Mouse (Mus musculus): ENCODE data around the gene Rpl12. TPM values are rescaled to one million over a fixed set of nuclear protein-coding genes. Genes with fewer than 3 reads are reported as not detected.
A peak's percentile ranks its signal among the peaks of the same experiment; 100 is the strongest.

The Rpl12 gene
- polyA plus RNA-seq, 1 experiment, result 554 TPM

GRCm38 (mm10) chr2:32923551-32924250 is 37.7 kb upstream of the Rpl12 start:
- TF ChIP-seq CTCF (IDR thresholded peaks at IDR 0.05; ENCODE audit: borderline replicate concordance, extremely low read depth, insufficient read depth, insufficient read length) (no peak), POLR2A (IDR thresholded peaks at IDR 0.05; ENCODE audit: borderline replicate concordance, extremely low read depth, insufficient read depth, insufficient read length, poor library complexity, severe bottlenecking) (no peak)
- DNase-seq (ENCODE audit: low read depth), result no peak

- DNase-seq (ENCODE audit: low read depth), result no peak
- no peak for TF ChIP-seq POLR2A (IDR thresholded peaks at IDR 0.05; ENCODE audit: borderline replicate concordance, extremely low read depth, insufficient read depth, insufficient read length, poor library complexity, severe bottlenecking)
- TF ChIP-seq CTCF (IDR thresholded peaks at IDR 0.05; ENCODE audit: borderline replicate concordance, extremely low read depth, insufficient read depth, insufficient read length), result no peak
These were observed 37.0 kb upstream of the Rpl12 start for GRCm38 (mm10) chr2:32924306-32924844.

DNA sequence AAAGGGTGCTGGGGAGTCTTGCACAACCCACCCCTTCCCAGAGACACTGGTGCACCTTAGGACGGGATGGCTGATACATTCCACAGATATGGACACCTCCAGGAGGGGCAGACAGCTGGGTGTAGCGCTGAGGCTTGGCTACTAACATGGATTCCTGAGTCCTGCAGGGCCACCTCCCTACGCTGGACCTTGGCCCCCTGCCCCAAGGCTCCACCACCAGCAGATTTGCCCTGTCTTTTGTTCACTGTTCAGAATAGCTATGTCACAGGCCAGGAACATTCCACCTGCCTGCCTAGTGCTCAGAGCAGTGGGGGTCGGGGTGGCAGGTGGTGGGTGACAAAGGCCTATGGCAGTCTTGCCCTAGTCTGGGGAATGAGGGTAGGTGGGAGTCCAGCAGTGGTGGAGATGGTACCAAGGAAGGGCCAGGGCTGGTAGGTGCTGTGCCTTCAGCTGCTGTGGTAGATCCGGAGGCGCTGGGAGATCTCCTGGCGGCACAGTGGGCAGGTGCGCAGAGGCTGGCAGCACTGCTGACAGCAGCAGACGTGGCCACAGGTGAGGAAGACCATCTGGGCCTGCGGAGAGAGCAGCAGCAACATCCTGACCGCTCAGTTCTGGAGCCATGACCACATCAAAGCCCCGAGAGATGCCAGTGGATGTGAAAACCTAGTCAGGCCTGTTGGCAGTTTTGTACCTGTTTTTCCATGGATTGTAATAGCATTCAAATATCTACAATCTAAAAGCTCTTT is 34.9 kb upstream of the Rpl12 start:
- TF ChIP-seq POLR2A (IDR thresholded peaks at IDR 0.05; ENCODE audit: borderline replicate concordance, extremely low read depth, insufficient read depth, insufficient read length, poor library complexity, severe bottlenecking), result no peak
- DNase-seq (ENCODE audit: low read depth), result no peak

GRCm38 (mm10) chr2:32927624-32928234 is 33.6 kb upstream of the Rpl12 start:
- no peak for DNase-seq (ENCODE audit: low read depth)
- no peak for TF ChIP-seq CTCF (IDR thresholded peaks at IDR 0.05; ENCODE audit: borderline replicate concordance, extremely low read depth, insufficient read depth, insufficient read length)
- no peak for TF ChIP-seq POLR2A (IDR thresholded peaks at IDR 0.05; ENCODE audit: borderline replicate concordance, extremely low read depth, insufficient read depth, insufficient read length, poor library complexity, severe bottlenecking)

- DNase-seq (ENCODE audit: low read depth), result peak; percentile 69
- TF ChIP-seq CTCF (IDR thresholded peaks at IDR 0.05; ENCODE audit: borderline replicate concordance, extremely low read depth, insufficient read depth, insufficient read length) (peak; percentile 82), POLR2A (IDR thresholded peaks at IDR 0.05; ENCODE audit: borderline replicate concordance, extremely low read depth, insufficient read depth, insufficient read length, poor library complexity, severe bottlenecking) (no peak)
These were observed 33.0 kb upstream of the Rpl12 start for GRCm38 (mm10) chr2:32928235-32928946.

- DNase-seq (ENCODE audit: low read depth), result no peak
- TF ChIP-seq CTCF (IDR thresholded peaks at IDR 0.05; ENCODE audit: borderline replicate concordance, extremely low read depth, insufficient read depth, insufficient read length), result no peak
- no peak for TF ChIP-seq POLR2A (IDR thresholded peaks at IDR 0.05; ENCODE audit: borderline replicate concordance, extremely low read depth, insufficient read depth, insufficient read length, poor library complexity, severe bottlenecking)
These were observed 32.2 kb upstream of the Rpl12 start for GRCm38 (mm10) chr2:32928947-32929829.

- no peak for DNase-seq (ENCODE audit: low read depth)
- TF ChIP-seq CTCF (IDR thresholded peaks at IDR 0.05; ENCODE audit: borderline replicate concordance, extremely low read depth, insufficient read depth, insufficient read length), result no peak
- no peak for TF ChIP-seq POLR2A (IDR thresholded peaks at IDR 0.05; ENCODE audit: borderline replicate concordance, extremely low read depth, insufficient read depth, insufficient read length, poor library complexity, severe bottlenecking)
These were observed 29.6 kb upstream of the Rpl12 start for GRCm38 (mm10) chr2:32931730-32932129.

DNA sequence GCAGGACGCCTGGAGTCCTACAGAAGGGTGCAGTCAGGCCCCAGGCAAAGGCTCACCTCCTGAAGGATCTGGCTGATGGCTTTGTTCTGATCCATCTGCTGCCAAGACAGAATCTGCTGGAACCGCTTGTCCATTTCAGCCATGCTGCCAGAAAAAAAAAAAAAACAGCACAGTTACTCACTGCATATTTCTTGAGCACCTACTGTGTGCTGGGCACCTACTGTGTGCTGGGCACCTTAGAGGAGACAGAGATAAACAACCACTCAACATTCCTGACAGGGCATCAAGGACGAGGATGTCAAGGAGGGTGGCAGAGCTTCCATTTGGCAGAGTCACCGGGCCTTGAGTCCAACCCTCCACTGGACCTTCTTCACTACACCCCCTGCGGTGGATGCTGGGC is 22.6 kb upstream of the Rpl12 start:
- TF ChIP-seq CTCF (IDR thresholded peaks at IDR 0.05; ENCODE audit: borderline replicate concordance, extremely low read depth, insufficient read depth, insufficient read length), result no peak
- no peak for TF ChIP-seq POLR2A (IDR thresholded peaks at IDR 0.05; ENCODE audit: borderline replicate concordance, extremely low read depth, insufficient read depth, insufficient read length, poor library complexity, severe bottlenecking)
- DNase-seq (ENCODE audit: low read depth), result no peak

GRCm38 (mm10) chr2:32939418-32939817 is 21.9 kb upstream of the Rpl12 start:
- peak; percentile 74 for DNase-seq (ENCODE audit: low read depth)
- TF ChIP-seq POLR2A (IDR thresholded peaks at IDR 0.05; ENCODE audit: borderline replicate concordance, extremely low read depth, insufficient read depth, insufficient read length, poor library complexity, severe bottlenecking) (no peak), CTCF (IDR thresholded peaks at IDR 0.05; ENCODE audit: borderline replicate concordance, extremely low read depth, insufficient read depth, insufficient read length) (peak; percentile 45; the same call in 1 of the 2 replicates)

DNA sequence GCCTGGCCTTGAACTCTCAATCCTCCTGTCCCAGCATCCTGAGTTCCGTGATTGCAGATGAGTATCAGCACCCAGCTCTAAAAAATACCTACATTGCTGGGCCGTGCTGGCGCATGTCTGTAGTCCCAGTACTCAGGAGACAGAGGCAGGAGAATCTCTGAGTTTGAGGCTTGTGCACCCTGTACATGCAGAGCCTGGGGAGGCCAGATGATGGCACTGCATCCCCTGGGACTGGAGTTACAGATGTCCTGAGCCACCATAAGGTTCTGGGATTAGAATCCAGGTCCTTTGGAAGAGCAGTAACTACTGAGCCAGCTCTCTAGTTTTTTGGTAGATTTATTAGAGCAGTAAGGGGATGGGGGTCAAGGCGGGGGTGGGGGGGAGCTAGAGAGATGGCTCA is 20.9 kb upstream of the Rpl12 start:
- TF ChIP-seq CTCF (IDR thresholded peaks at IDR 0.05; ENCODE audit: borderline replicate concordance, extremely low read depth, insufficient read depth, insufficient read length) (no peak), POLR2A (IDR thresholded peaks at IDR 0.05; ENCODE audit: borderline replicate concordance, extremely low read depth, insufficient read depth, insufficient read length, poor library complexity, severe bottlenecking) (no peak)
- DNase-seq (ENCODE audit: low read depth), result no peak
